Mouse (Mus musculus) small intestine, adult 2 months (tissue): Measurements from ENCODE around the gene Gm20388.

Experiments
- CTCF ChIP-seq: fragments of 200-500 bp; IDR thresholded peaks from 2 replicates; pipeline ENCODE4 v1.5.1; 2012; ENCODE audit warnings: low read depth, mild to moderate bottlenecking, control low read depth, inconsistent platforms, low read length, moderate library complexity, mixed read lengths; ENCODE audit not compliant: insufficient replicate concordance, insufficient read length; ENCODE audit errors: extremely low read depth
- POLR2A ChIP-seq: fragments of 200-500 bp; IDR thresholded peaks from 2 replicates; pipeline ENCODE4 v1.6.1; 2012; ENCODE audit warnings: low read depth, mild to moderate bottlenecking, control low read depth, inconsistent platforms, low read length, moderate library complexity

- no peak for TF ChIP-seq CTCF
- TF ChIP-seq POLR2A = no peak
These were observed 359.8 kb downstream of the Gm20388 start for GRCm38 (mm10) chr8:120270449-120270848.
